ENCODE assay signal across 21 mouse cellular contexts in the genomic region with DNA sequence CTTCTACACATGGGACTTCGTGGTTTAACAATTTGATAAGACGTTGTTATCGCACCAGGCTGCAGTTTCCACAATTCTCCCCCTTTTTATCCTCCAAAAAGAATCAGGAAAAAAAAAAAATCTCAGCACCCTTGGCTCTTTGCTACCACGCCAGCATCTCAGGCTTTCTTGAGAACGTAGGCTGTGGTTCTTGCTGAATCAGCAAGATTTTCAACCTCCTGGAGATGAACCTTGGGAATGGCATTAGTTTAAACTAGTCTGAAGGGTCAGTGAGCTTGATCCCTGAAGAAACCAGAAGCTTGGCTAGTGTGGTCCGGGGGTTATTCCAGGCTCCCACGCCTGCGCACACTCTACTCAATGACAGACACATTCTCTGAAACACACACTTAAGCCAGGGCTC.
"Had no signal": no experiment of that assay in that cellular context is flagged by ENCODE, and none has a peak within 500 bp of the region (broad histone marks: within the 10 kb centered on the region; RNA-seq: fewer than 3 reads in every experiment).

No protein-coding gene starts in this region.

- ATAC-seq: hindbrain, postnatal 0 days; intestine, embryonic 16.5 days; liver, embryonic 12.5 days had no signal

- H3K27ac ChIP-seq: hindbrain, embryonic 13.5 days; hindbrain, embryonic 15.5 days; hindbrain, postnatal 0 days; limb, embryonic 13.5 days; limb, embryonic 15.5 days; liver, embryonic 12.5 days; liver, embryonic 14.5 days had no signal

- H3K4me3 ChIP-seq: heart, embryonic 10.5 days; heart, embryonic 12.5 days; hindbrain, embryonic 13.5 days; hindbrain, embryonic 15.5 days; limb, embryonic 13.5 days; limb, embryonic 15.5 days; liver, embryonic 12.5 days had no signal

- H3K4me2 ChIP-seq: heart, embryonic 12.5 days; hindbrain, embryonic 13.5 days; hindbrain, embryonic 15.5 days; limb, embryonic 13.5 days; limb, embryonic 15.5 days; liver, embryonic 12.5 days had no signal

- H3K9me3 ChIP-seq: heart, embryonic 10.5 days; hindbrain, embryonic 13.5 days; hindbrain, embryonic 15.5 days; limb, embryonic 13.5 days; limb, embryonic 15.5 days; liver, embryonic 12.5 days had no signal

- H3K4me1 ChIP-seq: liver, embryonic 12.5 days had no signal

- DNase-seq: gastrocnemius, postnatal 25 days; heart, adult 18-20 months; heart, postnatal 10 days; heart, postnatal 36 days; kidney, adult 11 months; kidney, adult 2 months; kidney, adult 9 months; kidney, postnatal 10 days; layer of hippocampus, adult 9-11 months; layer of hippocampus, postnatal 36 days; left cerebral cortex, postnatal 4 days had no signal

- H3K36me3 ChIP-seq: heart, embryonic 10.5 days; heart, embryonic 12.5 days; hindbrain, embryonic 13.5 days; hindbrain, embryonic 15.5 days; limb, embryonic 13.5 days; limb, embryonic 15.5 days; liver, embryonic 12.5 days had no signal

- H3K27me3 ChIP-seq: heart, embryonic 12.5 days; hindbrain, embryonic 13.5 days; hindbrain, embryonic 15.5 days; limb, embryonic 13.5 days; limb, embryonic 15.5 days; liver, embryonic 12.5 days had no signal

- H3K9ac ChIP-seq: heart, embryonic 12.5 days; hindbrain, embryonic 13.5 days; hindbrain, embryonic 15.5 days; limb, embryonic 13.5 days; limb, embryonic 15.5 days; liver, embryonic 12.5 days; liver, embryonic 14.5 days had no signal
